In genomic region chr1:71893636-71894035, GRCm38 (mm10) we compare ENCODE assay signal across 10 mouse cellular contexts.
A peak's percentile ranks its signal among the peaks of the same experiment; 100 is the strongest.
DNase-seq lines count a peak whose midpoint lies in the region; ATAC-seq and TF ChIP-seq lines count a peak whose summit lies in the region.
"Had no signal": no experiment of that assay in that cellular context is flagged by ENCODE, and none has a peak within 500 bp of the region (broad histone marks: within the 10 kb centered on the region; RNA-seq: fewer than 3 reads in every experiment).

No protein-coding gene starts in this region.

- no peaks in the 10 kb centered on the region for H3K4me1 ChIP-seq in kidney, postnatal 0 days (replicated peaks; ENCODE audit: insufficient read depth, low read length)
- H3K4me1 ChIP-seq in kidney, embryonic 14.5 days (ENCODE audit: control insufficient read depth, insufficient read depth, low read length): no peaks in the 10 kb centered on the region
- peaks cover 6% of the 10 kb centered on the region for H3K4me1 ChIP-seq in heart, postnatal 0 days (ENCODE audit: control insufficient read depth, insufficient read depth)
- peaks cover 15% of the 10 kb centered on the region; the same call in 1 of the 2 replicates for H3K4me1 ChIP-seq in kidney, embryonic 15.5 days
- H3K4me1 ChIP-seq: neural tube, embryonic 12.5 days had no signal

- 15% methylated on average over 5 of the region's 5 CpGs for WGBS in kidney, postnatal 0 days
- WGBS in kidney, embryonic 14.5 days: 31% methylated on average over 5 of the region's 5 CpGs
- WGBS in heart, postnatal 0 days: 10% methylated on average over 5 of the region's 5 CpGs
- 35% methylated on average over 5 of the region's 5 CpGs for WGBS in kidney, embryonic 15.5 days

- no peak overlapping the region for H3K4me2 ChIP-seq in kidney, postnatal 0 days (ENCODE audit: low read length)
- H3K4me2 ChIP-seq in kidney, embryonic 14.5 days (replicated peaks; ENCODE audit: low read depth, low read length): no peak overlapping the region
- no peak overlapping the region for H3K4me2 ChIP-seq in heart, postnatal 0 days (ENCODE audit: low read depth, low read length)
- H3K4me2 ChIP-seq in kidney, embryonic 15.5 days: no peak overlapping the region
- H3K4me2 ChIP-seq: neural tube, embryonic 12.5 days had no signal

- TF ChIP-seq CTCF in kidney, postnatal 0 days (IDR thresholded peaks at IDR 0.05; ENCODE audit: low read depth): no peak
- no peak for TF ChIP-seq CTCF in heart, postnatal 0 days (IDR thresholded peaks at IDR 0.05; ENCODE audit: low read depth)

- H3K27me3 ChIP-seq in kidney, postnatal 0 days (ENCODE audit: insufficient read depth, low read length): no peaks in the 10 kb centered on the region
- H3K27me3 ChIP-seq in kidney, embryonic 14.5 days (ENCODE audit: control insufficient read depth, insufficient read depth, low read length): no peaks in the 10 kb centered on the region
- no peaks in the 10 kb centered on the region for H3K27me3 ChIP-seq in heart, postnatal 0 days (ENCODE audit: control insufficient read depth, insufficient read depth, low read length)
- no peaks in the 10 kb centered on the region for H3K27me3 ChIP-seq in kidney, embryonic 15.5 days
- H3K27me3 ChIP-seq: neural tube, embryonic 12.5 days had no signal

- no peak overlapping the region for H3K27ac ChIP-seq in kidney, postnatal 0 days
- H3K27ac ChIP-seq in kidney, embryonic 14.5 days (ENCODE audit: low read depth, low read length): no peak overlapping the region
- H3K27ac ChIP-seq in heart, postnatal 0 days (ENCODE audit: low read depth): no peak overlapping the region
- H3K27ac ChIP-seq in kidney, embryonic 15.5 days: no peak overlapping the region
- H3K27ac ChIP-seq: neural tube, embryonic 12.5 days had no signal

- H3K9ac ChIP-seq in kidney, postnatal 0 days (ENCODE audit: low read depth, low read length): no peak overlapping the region
- no peak overlapping the region for H3K9ac ChIP-seq in kidney, embryonic 14.5 days (ENCODE audit: low read depth, low read length)
- no peak overlapping the region for H3K9ac ChIP-seq in heart, postnatal 0 days (replicated peaks; ENCODE audit: low read depth, low read length)
- no peak overlapping the region for H3K9ac ChIP-seq in kidney, embryonic 15.5 days
- H3K9ac ChIP-seq: liver, postnatal 0 days; neural tube, embryonic 12.5 days had no signal

- ATAC-seq in kidney, postnatal 0 days (replicated peaks; ENCODE audit: low FRiP score, low read depth): no peak; the same call in 1 of the 2 replicates
- no peak for ATAC-seq in kidney, embryonic 14.5 days (ENCODE audit: low FRiP score, low TSS enrichment)
- peak; percentile 53; the same call in 1 of the 2 replicates for ATAC-seq in heart, postnatal 0 days (ENCODE audit: insufficient read depth, low read depth)
- ATAC-seq in kidney, embryonic 15.5 days (replicated peaks; ENCODE audit: low FRiP score): no peak
- ATAC-seq: liver, postnatal 0 days had no signal

- H3K36me3 ChIP-seq in kidney, postnatal 0 days (ENCODE audit: insufficient read depth, low read length): no peaks in the 10 kb centered on the region
- no peaks in the 10 kb centered on the region for H3K36me3 ChIP-seq in kidney, embryonic 14.5 days (ENCODE audit: control insufficient read depth, insufficient read depth, low read length)
- H3K36me3 ChIP-seq in heart, postnatal 0 days (replicated peaks; ENCODE audit: control insufficient read depth, insufficient read depth, low read length): no peaks in the 10 kb centered on the region
- no peaks in the 10 kb centered on the region for H3K36me3 ChIP-seq in kidney, embryonic 15.5 days
- H3K36me3 ChIP-seq: neural tube, embryonic 12.5 days had no signal

- peak; percentile 73 for DNase-seq in kidney, postnatal 0 days (ENCODE audit: low spot score)
- peak; percentile 44 for DNase-seq in embryo, embryonic 10.5 days (ENCODE audit: low spot score)
- peak; percentile 51 for DNase-seq in heart, postnatal 0 days (ENCODE audit: low spot score)
- peak; percentile 35 to 56 for DNase-seq in lung, postnatal 4 days
- no peak for DNase-seq in kidney, adult 8-10 months
- DNase-seq in cerebellum, adult 11 months: no peak
- DNase-seq: liver, postnatal 0 days had no signal

- no peak for TF ChIP-seq EP300 in heart, postnatal 0 days (IDR thresholded peaks at IDR 0.05; ENCODE audit: low read depth)

- no peaks in the 10 kb centered on the region for H3K9me3 ChIP-seq in kidney, postnatal 0 days (replicated peaks; ENCODE audit: low read length)
- H3K9me3 ChIP-seq in kidney, embryonic 14.5 days (ENCODE audit: control insufficient read depth, low read length): no peaks in the 10 kb centered on the region
- no peaks in the 10 kb centered on the region for H3K9me3 ChIP-seq in heart, postnatal 0 days (replicated peaks; ENCODE audit: control insufficient read depth, low read length)
- H3K9me3 ChIP-seq in kidney, embryonic 15.5 days (replicated peaks): no peaks in the 10 kb centered on the region
- H3K9me3 ChIP-seq: neural tube, embryonic 12.5 days had no signal

- H3K4me3 ChIP-seq in kidney, postnatal 0 days (replicated peaks; ENCODE audit: low read depth, low read length): no peak overlapping the region
- no peak overlapping the region for H3K4me3 ChIP-seq in kidney, embryonic 14.5 days (ENCODE audit: low read length)
- no peak overlapping the region for H3K4me3 ChIP-seq in heart, postnatal 0 days (ENCODE audit: low read depth, low read length)
- no peak overlapping the region for H3K4me3 ChIP-seq in kidney, embryonic 15.5 days (replicated peaks)
- H3K4me3 ChIP-seq: neural tube, embryonic 12.5 days had no signal

Comparison
In these comparisons a context has a peak if more than half of its experiments do, and no peak if none do; other contexts are left out.
1. DNase-seq: peak in kidney, postnatal 0 days (single experiment), embryo, embryonic 10.5 days (single experiment), heart, postnatal 0 days (single experiment) and lung, postnatal 4 days (2 of 2); none in kidney, adult 8-10 months (0 of 2) and cerebellum, adult 11 months (single experiment).